Mouse (Mus musculus) 416B (cell line): ENCODE data around the gene Gmfb.

Source experiments
- DNase-seq: peaks from one replicate; pipeline ENCODE4 v3.0.0; 2011; ENCODE audit warnings: low read depth

Gene Gmfb

GRCm38 (mm10) chr14:46821873-46822716 is at the start of gene Gmfb:
Gmfb (minus strand) TSS chr14:46822242.
- peak; percentile 93 for DNase-seq

- no peak for DNase-seq
These were observed 40.9 kb upstream of the Gmfb start for GRCm38 (mm10) chr14:46862922-46863321.

GRCm38 (mm10) chr14:46853677-46854076 is 31.6 kb upstream of the Gmfb start:
- no peak for DNase-seq

GRCm38 (mm10) chr14:46849769-46850168 is 27.7 kb upstream of the Gmfb start:
- DNase-seq, result no peak

GRCm38 (mm10) chr14:46848736-46849135 is 26.7 kb upstream of the Gmfb start:
- no peak for DNase-seq

- DNase-seq, result no peak
These were observed 26.1 kb upstream of the Gmfb start for GRCm38 (mm10) chr14:46848063-46848590.

GRCm38 (mm10) chr14:46845706-46846105 is 23.7 kb upstream of the Gmfb start:
- DNase-seq, result peak; percentile 24

- DNase-seq, result no peak
These were observed 17.3 kb upstream of the Gmfb start for GRCm38 (mm10) chr14:46839326-46839725.

- DNase-seq, result peak; percentile 45
These were observed 10.6 kb upstream of the Gmfb start for GRCm38 (mm10) chr14:46832354-46833272.

GRCm38 (mm10) chr14:46831837-46832333 is 9.8 kb upstream of the Gmfb start, which contains the start of gene Cgrrf1:
Cgrrf1 (plus strand) TSS chr14:46832125.
- DNase-seq, result peak; percentile 97

- DNase-seq, result peak; percentile 63
These were observed 9.3 kb upstream of the Gmfb start for GRCm38 (mm10) chr14:46831295-46831694.

- no peak for DNase-seq
These were observed 5.4 kb upstream of the Gmfb start for GRCm38 (mm10) chr14:46827430-46827829.

GRCm38 (mm10) chr14:46823996-46824395 is 2.0 kb upstream of the Gmfb start:
- no peak for DNase-seq

GRCm38 (mm10) chr14:46821271-46821872 is 670 bp downstream of the Gmfb start:
- peak; percentile 70 for DNase-seq

GRCm38 (mm10) chr14:46819961-46820360 is 2.1 kb downstream of the Gmfb start:
- DNase-seq, result peak; percentile 53

GRCm38 (mm10) chr14:46818743-46819142 is 3.3 kb downstream of the Gmfb start:
- peak; percentile 22 for DNase-seq

GRCm38 (mm10) chr14:46816916-46817622 is 5.0 kb downstream of the Gmfb start:
- DNase-seq, result no peak

GRCm38 (mm10) chr14:46815640-46816039 is 6.4 kb downstream of the Gmfb start:
- no peak for DNase-seq

- DNase-seq, result no peak
These were observed 14.1 kb downstream of the Gmfb start for GRCm38 (mm10) chr14:46807927-46808326.

GRCm38 (mm10) chr14:46806186-46806585 is 15.9 kb downstream of the Gmfb start:
- no peak for DNase-seq

- no peak for DNase-seq
These were observed 18.3 kb downstream of the Gmfb start for GRCm38 (mm10) chr14:46803791-46804190.
